Mouse (Mus musculus) embryonic facial prominence, embryonic 14.5 days (tissue): ENCODE data around the gene Gm21028. TPM values are rescaled to one million over a fixed set of nuclear protein-coding genes. Genes with fewer than 3 reads are reported as not detected.
"Not testable (repeated sequence)": the region's sequence is repeated elsewhere in the genome, so short reads cannot be mapped to it uniquely, and the experiment has no call there.

Source experiments
- ATAC-seq: fragments of 200-750 bp; cut with Nextera tagmentation; 2 replicates; pipeline ENCODE4 v1.8.0; 2017; ENCODE audit warnings: low read depth, moderate number of reproducible peaks, moderate TSS enrichment
- DNase-seq: peaks from one replicate; pipeline ENCODE4 v3.0.0-alpha.2; 2015; ENCODE audit warnings: low spot score
- H3K27ac ChIP-seq: fragments of 300-500 bp; sonication (generic); replicated peaks from 2 replicates; pipeline ENCODE4 v1.5.1; 2014; ENCODE audit warnings: low read depth, mild to moderate bottlenecking, low read length, moderate library complexity
- H3K27me3 ChIP-seq: fragments of 300-500 bp; sonication (generic); replicated peaks from 2 replicates; pipeline ENCODE4 v1.6.1; 2014; ENCODE audit warnings: low read length; ENCODE audit not compliant: control insufficient read depth, insufficient read depth
- H3K36me3 ChIP-seq: fragments of 300-500 bp; sonication (generic); 2 replicates; pipeline ENCODE4 v1.6.1; 2014; ENCODE audit warnings: low read length, mixed read lengths; ENCODE audit not compliant: control insufficient read depth, insufficient read depth
- H3K4me1 ChIP-seq: fragments of 300-500 bp; sonication (generic); 2 replicates; pipeline ENCODE4 v1.6.1; 2014; ENCODE audit warnings: antibody characterized with exemption, low read length; ENCODE audit not compliant: control insufficient read depth, insufficient read depth
- H3K4me2 ChIP-seq: fragments of 300-500 bp; sonication (generic); 2 replicates; pipeline ENCODE4 v1.6.1; 2014; ENCODE audit warnings: low read depth, mild to moderate bottlenecking, low read length, moderate library complexity, mixed read lengths
- H3K4me3 ChIP-seq: fragments of 300-500 bp; sonication (generic); 2 replicates; pipeline ENCODE4 v1.5.1; 2014; ENCODE audit warnings: low read depth, mild to moderate bottlenecking, low read length
- H3K9ac ChIP-seq: fragments of 300-500 bp; sonication (generic); 2 replicates; pipeline ENCODE4 v1.6.1; 2014; ENCODE audit warnings: low read depth, mild to moderate bottlenecking, low read length, moderate library complexity, mixed read lengths
- H3K9me3 ChIP-seq: fragments of 300-500 bp; sonication (generic); 2 replicates; pipeline ENCODE4 v1.6.1; 2016; ENCODE audit warnings: low read length; ENCODE audit not compliant: control insufficient read depth
- WGBS: fragments of 180-500 bp; shearing (Covaris S2); extraction: QIAGEN DNeasy Blood & Tissue Kit; methylation state at CpG from one replicate; pipeline ENCODE4 v1.1.7; 2014; 5-methylcytosine and 5-hydroxymethylcytosine counted together
- microRNA-seq: library from miRNA; unstranded; fragments of <30 nt; microRNA quantifications from one replicate; pipeline ENCODE4, GENCODE M21; 2016; ENCODE audit warnings: borderline number of aligned reads
- polyA plus RNA-seq: library from polyadenylated mRNA; unstranded; fragments of >200 nt; fragmentation: Nextera tagmentation; extraction: Ambion mirVana; gene quantifications from 2 replicates; pipeline ENCODE4 v1.2.1, GENCODE M21; 2014

Gene Gm21028
- polyA plus RNA-seq = not detected in 2 replicates

DNA sequence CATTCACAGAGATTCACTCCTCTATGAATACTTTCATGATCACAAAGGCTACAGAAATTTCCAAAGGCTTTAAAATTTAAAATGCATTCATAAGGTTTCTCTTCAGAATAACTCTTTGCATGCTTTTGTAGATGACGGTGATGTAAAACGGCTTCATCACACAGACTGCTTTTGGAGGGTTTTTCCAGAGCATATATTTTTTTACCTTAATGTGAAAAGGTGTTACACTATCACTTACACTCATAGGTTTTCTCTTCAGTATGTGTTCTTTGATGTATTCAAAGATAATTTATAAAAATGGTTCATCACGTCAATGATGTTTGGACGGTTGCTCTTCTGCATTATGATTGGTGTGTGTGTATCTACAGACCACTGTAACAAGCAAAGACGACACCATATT, at the start of gene Gm21028:
TSS of gene Gm21028 (minus strand) at position 101 of the 400 bp plus-strand sequence.
- peaks cover 72% of the 10 kb centered on the region for H3K9me3 ChIP-seq
- ATAC-seq = no peak
- H3K4me3 ChIP-seq = no peak within 1 kb of the TSS
- no peak for DNase-seq
- peaks cover 12% of the 10 kb centered on the region; the same call in 1 of the 2 replicates for H3K36me3 ChIP-seq
- no peak within 1 kb of the TSS for H3K4me2 ChIP-seq
- H3K27me3 ChIP-seq = no peaks in the 10 kb centered on the region
- H3K4me1 ChIP-seq = no peaks in the 10 kb centered on the region
- no peak within 1 kb of the TSS for H3K9ac ChIP-seq
- 88% methylated on average over 5 of the region's 5 CpGs for WGBS
- no peak within 1 kb of the TSS for H3K27ac ChIP-seq

DNA sequence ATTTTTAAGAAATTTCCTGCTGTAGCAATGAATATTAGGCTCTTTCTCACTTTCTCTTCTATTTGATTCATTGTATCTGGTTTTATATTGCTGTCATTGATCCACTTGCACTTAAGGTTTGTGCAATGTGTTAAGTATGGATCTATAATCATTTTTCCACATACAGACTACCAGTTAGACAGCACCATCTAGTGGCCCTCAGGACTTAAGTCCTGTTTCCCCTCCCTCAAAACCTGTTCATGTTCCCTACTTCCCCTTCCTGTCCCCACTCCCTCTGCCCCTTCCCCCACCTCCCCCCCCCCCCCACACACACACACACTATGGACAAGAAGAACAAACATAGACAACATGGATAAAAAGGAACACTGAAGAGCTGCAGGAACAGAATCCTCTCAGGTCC, 17.3 kb upstream of the Gm21028 start:
- H3K27me3 ChIP-seq, H3K4me3 ChIP-seq, DNase-seq, H3K4me2 ChIP-seq, ATAC-seq, H3K9ac ChIP-seq, H3K4me1 ChIP-seq, H3K27ac ChIP-seq, H3K36me3 ChIP-seq: not testable (repeated sequence)
- peaks cover 45% of the 10 kb centered on the region for H3K9me3 ChIP-seq

DNA sequence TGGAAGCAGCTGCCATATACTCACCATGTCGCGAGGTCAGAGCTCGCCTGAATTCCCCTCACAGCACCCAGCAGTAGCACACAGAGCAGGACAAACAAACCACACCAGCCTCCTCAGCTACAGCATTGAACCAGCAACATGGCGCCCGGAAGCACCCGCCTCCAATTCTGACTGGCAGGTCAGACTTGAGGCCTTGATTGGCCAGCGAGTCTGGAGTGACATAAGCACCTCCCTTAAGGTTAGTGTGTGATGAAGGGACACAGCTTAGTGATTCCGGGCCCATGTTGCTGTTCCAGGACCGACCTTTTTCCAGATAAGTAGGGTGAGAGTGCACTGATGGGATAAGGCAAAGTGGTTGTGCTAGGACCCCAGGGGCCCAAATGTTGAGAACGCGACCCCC, 14.0 kb upstream of the Gm21028 start, which contains the start of gene Zfp977:
TSS of gene Zfp977 (minus strand) at position 135 of the 400 bp plus-strand sequence.
- WGBS = 92% methylated on average over 11 of the region's 11 CpGs
- not testable (repeated sequence) for ATAC-seq

DNA sequence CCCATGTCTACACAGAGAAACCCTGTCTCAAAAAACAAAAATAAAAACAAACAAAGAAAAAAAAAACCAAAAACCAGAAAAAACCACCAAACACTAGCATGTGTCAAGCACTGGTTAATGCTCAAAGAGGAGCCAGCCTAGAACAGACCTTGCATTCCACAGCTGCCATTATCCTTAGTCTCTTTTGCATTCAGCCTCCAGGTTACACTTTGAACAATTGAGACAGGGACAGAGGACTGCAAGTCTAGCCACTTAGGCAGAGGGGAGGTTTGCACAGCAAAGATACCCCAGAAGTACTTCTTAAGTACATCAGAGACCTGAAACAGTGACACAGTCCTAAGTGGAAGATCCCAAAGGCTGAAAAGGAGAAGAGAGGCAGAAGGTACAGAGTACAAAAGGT, 12.9 kb upstream of the Gm21028 start:
- H3K9me3 ChIP-seq = peaks cover 50% of the 10 kb centered on the region
- not testable (repeated sequence) for ATAC-seq

More for the DNA sequence above, 14.0 kb upstream of the Gm21028 start, which contains the start of gene Zfp977:
- H3K9ac ChIP-seq, H3K4me1 ChIP-seq, H3K4me3 ChIP-seq, H3K27me3 ChIP-seq, H3K27ac ChIP-seq, H3K4me2 ChIP-seq, DNase-seq, H3K36me3 ChIP-seq: not testable (repeated sequence)
- H3K9me3 ChIP-seq = peaks cover 46% of the 10 kb centered on the region

DNA sequence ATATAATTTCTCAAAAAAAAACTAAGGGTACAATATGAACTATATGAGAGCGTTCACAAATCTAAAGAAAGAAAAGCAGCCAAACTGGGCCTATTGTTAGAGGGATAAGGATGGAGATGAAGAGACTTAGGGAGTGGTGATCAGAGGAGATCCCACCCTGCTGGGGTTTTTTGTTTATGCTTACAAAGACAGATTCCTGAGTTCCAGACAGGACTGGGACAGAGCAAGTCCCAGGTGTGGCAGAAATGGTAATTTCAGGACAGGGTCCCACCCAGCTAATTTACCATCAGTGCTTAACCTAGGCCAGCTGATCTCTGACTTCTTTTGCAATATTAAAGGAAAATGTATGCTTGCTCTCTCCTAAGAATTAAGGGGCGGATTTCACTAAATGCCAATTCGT, 26.6 kb downstream of the Gm21028 start:
- Histone ChIP-seq H3K9me3 (peaks cover 13% of the 10 kb centered on the region; the same call in 1 of the 2 replicates), H3K27ac (no peak overlapping the region), H3K4me1 (no peaks in the 10 kb centered on the region), H3K4me3 (no peak overlapping the region), H3K4me2 (no peak overlapping the region), H3K27me3 (no peaks in the 10 kb centered on the region), H3K9ac (no peak overlapping the region), H3K36me3 (no peaks in the 10 kb centered on the region)
- 79% methylated on average over 3 of the region's 3 CpGs for WGBS
- DNase-seq (no peak), ATAC-seq (no peak)

More for the DNA sequence above, 12.9 kb upstream of the Gm21028 start:
- not testable (repeated sequence) for H3K9ac ChIP-seq, H3K4me1 ChIP-seq, H3K36me3 ChIP-seq, H3K4me2 ChIP-seq, DNase-seq, H3K27ac ChIP-seq, H3K4me3 ChIP-seq, H3K27me3 ChIP-seq

Small RNA genes lying within 50 kb of the gene (microRNA-seq; reads per million reads assigned to microRNA genes)
- not detected for gene Gm24938

Other genes starting within 250 kb of the Gm21028 start
- not detected in 2 replicates for gene 4933421I07Rik, start 130.5 kb downstream of the Gm21028 start, polyA plus RNA-seq
- gene Zfp141, start 72.8 kb downstream of the Gm21028 start, polyA plus RNA-seq = 7.6 and 8.1 TPM in 2 replicates
- 1.7 and 1.9 TPM in 2 replicates for gene Zfp977, start 14.0 kb upstream of the Gm21028 start, polyA plus RNA-seq
- 0.99 and 1.2 TPM in 2 replicates for gene Zfp976, start 64.0 kb upstream of the Gm21028 start, polyA plus RNA-seq
- 6.5 and 7.1 TPM in 2 replicates for gene Zfp975, start 114.2 kb upstream of the Gm21028 start, polyA plus RNA-seq
- gene Gm17067, start 148.4 kb upstream of the Gm21028 start, polyA plus RNA-seq = not detected in 2 replicates
- gene Vmn2r62, start 214.9 kb upstream of the Gm21028 start, polyA plus RNA-seq = not detected in 2 replicates